Mouse (Mus musculus) ES-E14 (cell line): ENCODE measurements at regions not wholly inside any gene's neighbourhood (a gene's known extent, or its start where the extent isn't known, plus 50 kb on each side); places are given as distances from the start of the nearest gene placed in this dataset.

ENCODE experiments used
- CHD2 ChIP-seq: IDR thresholded peaks from 2 replicates; pipeline ENCODE4 v1.6.1; 2014; ENCODE audit warnings: mild to moderate bottlenecking, low read depth, low read length, inconsistent platforms
- HCFC1 ChIP-seq: IDR thresholded peaks from 2 replicates; pipeline ENCODE4 v1.6.1; 2012; ENCODE audit warnings: low read length, inconsistent platforms, borderline replicate concordance; ENCODE audit not compliant: insufficient read depth
- MAFK ChIP-seq: IDR thresholded peaks from 2 replicates; pipeline ENCODE4 v1.6.1; 2014; ENCODE audit warnings: mild to moderate bottlenecking, low read depth, low read length, inconsistent platforms; ENCODE audit not compliant: insufficient read depth
- ZNF384 ChIP-seq: IDR thresholded peaks from 2 replicates; pipeline ENCODE4 v1.6.1; 2012; ENCODE audit warnings: low read depth, low read length, inconsistent platforms

- TF ChIP-seq ZNF384 (no peak), CHD2 (no peak), HCFC1 (no peak), MAFK (no peak)
These were observed 165.9 kb upstream of the Irf2bp2 start for GRCm38 (mm10) chr8:126759711-126760110.
